Mouse (Mus musculus): ENCODE results near the gene Slit3. TPM values are rescaled to one million over a fixed set of nuclear protein-coding genes. Genes with fewer than 3 reads are reported as not detected.

Gene Slit3
- total and polyA plus RNA-seq, 3 experiments: 0.55 to 4.8 (median 2.8) TPM

GRCm38 (mm10) chr11:35142698-35143360 is 21.8 kb downstream of the Slit3 start:
- TF ChIP-seq ZKSCAN1 (IDR thresholded peaks at IDR 0.05; ENCODE audit: borderline replicate concordance, low read depth, low read length) (no peak), TCF12 (IDR thresholded peaks at IDR 0.05; ENCODE audit: low read depth, low read length) (no peak), MAX (IDR thresholded peaks at IDR 0.05; ENCODE audit: low read length) (no peak), USF1 (IDR thresholded peaks at IDR 0.05; ENCODE audit: low read depth, low read length) (no peak), PAX5 (IDR thresholded peaks at IDR 0.05; ENCODE audit: low read length) (no peak), NELFE (IDR thresholded peaks at IDR 0.05; ENCODE audit: low read depth, low read length) (no peak), ZC3H11A (IDR thresholded peaks at IDR 0.05; ENCODE audit: low read depth, low read length) (no peak), UBTF (IDR thresholded peaks at IDR 0.05; ENCODE audit: low read depth, low read length) (no peak), CHD2 (IDR thresholded peaks at IDR 0.05; ENCODE audit: low read length) (no peak), MXI1 (IDR thresholded peaks at IDR 0.05; ENCODE audit: low read depth, low read length) (no peak), IRF4 (IDR thresholded peaks at IDR 0.05; ENCODE audit: low read depth, low read length) (no peak), MYC (IDR thresholded peaks at IDR 0.05; ENCODE audit: low read depth, low read length) (no peak), MEF2A (IDR thresholded peaks at IDR 0.05; ENCODE audit: borderline replicate concordance, low read depth, low read length) (no peak), SIN3A (IDR thresholded peaks at IDR 0.05; ENCODE audit: low read length) (no peak), MAFK (IDR thresholded peaks at IDR 0.05; ENCODE audit: insufficient replicate concordance, low read length) (no peak), GABPA (IDR thresholded peaks at IDR 0.05; ENCODE audit: insufficient replicate concordance, low read depth, low read length) (no peak), POLR2AphosphoS2 (IDR thresholded peaks at IDR 0.05; ENCODE audit: low read depth, low read length) (no peak), SMC3 (IDR thresholded peaks at IDR 0.05; ENCODE audit: low read depth, low read length) (no peak), ELF1 (IDR thresholded peaks at IDR 0.05; ENCODE audit: low read depth, low read length) (no peak), RAD21 (IDR thresholded peaks at IDR 0.05; ENCODE audit: low read depth, low read length) (no peak)
- Histone ChIP-seq H3K79me2 (replicated peaks; ENCODE audit: control insufficient read depth, extremely low read depth, insufficient read depth, poor library complexity, severe bottlenecking) (no peaks in the 10 kb centered on the region), H3K4me3 (replicated peaks in 1 of 3; ENCODE audit: low read depth in 2 of 3, low read length in 2 of 3, poor library complexity in 1 of 3) (no peak overlapping the region), H3K4me2 (ENCODE audit: insufficient read depth, low read depth, poor library complexity, severe bottlenecking) (no peak overlapping the region), H3K4me1 (ENCODE audit: control insufficient read depth in 1 of 2, insufficient read depth in 2 of 2) (peaks cover 2 to 11% of the 10 kb centered on the region in 2 experiments; a peak in 2 of 4 replicates), H3K27me3 (replicated peaks) (peaks cover 2% of the 10 kb centered on the region), H3K9ac (ENCODE audit: insufficient read depth, low read depth) (no peak overlapping the region), H3K9me3 (replicated peaks; ENCODE audit: low read length) (no peaks in the 10 kb centered on the region), H3K36me3 (replicated peaks in 1 of 2; ENCODE audit: control insufficient read depth in 1 of 2, insufficient read depth in 1 of 2, low read length in 1 of 2) (no peaks in the 10 kb centered on the region), H3K27ac (ENCODE audit: insufficient read depth, low read depth) (no peak overlapping the region)
- dilution Hi-C loops (cut with MboI; ENCODE audit: extremely low pct_ligation_motif_present, extremely low pct_unique_long_range_greater_than_20kb, low sequenced_read_pairs): no loop called here
- DNase-seq (ENCODE audit: extremely low read depth): no peak
- in situ Hi-C loops (cut with MboI; ENCODE audit: low pct_ligation_motif_present, low pct_unique_long_range_greater_than_20kb, low sequenced_read_pairs): no loop called here

- no peaks in the 10 kb centered on the region for H3K9me3 ChIP-seq (replicated peaks; ENCODE audit: low read length)
- in situ Hi-C loops (cut with MboI; ENCODE audit: low pct_ligation_motif_present, low pct_unique_long_range_greater_than_20kb, low sequenced_read_pairs) (no loop called here), dilution Hi-C loops (cut with MboI; ENCODE audit: extremely low pct_ligation_motif_present, extremely low pct_unique_long_range_greater_than_20kb, low sequenced_read_pairs) (no loop called here)
- H3K4me1 ChIP-seq (ENCODE audit: control insufficient read depth in 1 of 2, insufficient read depth in 2 of 2): no peaks in the 10 kb centered on the region
- H3K27me3 ChIP-seq (replicated peaks): no peaks in the 10 kb centered on the region
- no peak overlapping the region for H3K4me2 ChIP-seq (ENCODE audit: insufficient read depth, low read depth, poor library complexity, severe bottlenecking)
- H3K4me3 ChIP-seq (replicated peaks in 1 of 3; ENCODE audit: low read depth in 2 of 3, low read length in 2 of 3, poor library complexity in 1 of 3): no peak overlapping the region
- no peak overlapping the region for H3K9ac ChIP-seq (ENCODE audit: insufficient read depth, low read depth)
- no peaks in the 10 kb centered on the region for H3K36me3 ChIP-seq (replicated peaks in 1 of 2; ENCODE audit: control insufficient read depth in 1 of 2, insufficient read depth in 1 of 2, low read length in 1 of 2)
- TF ChIP-seq ZNF384 (IDR thresholded peaks at IDR 0.05; ENCODE audit: low read depth, low read length): no peak
- TF ChIP-seq BHLHE40 (IDR thresholded peaks at IDR 0.05; ENCODE audit: low read depth, low read length): no peak
- no peak for TF ChIP-seq ZMIZ1 (IDR thresholded peaks at IDR 0.05; ENCODE audit: low read depth, low read length)
- TF ChIP-seq POLR2AphosphoS2 (IDR thresholded peaks at IDR 0.05; ENCODE audit: low read depth, low read length): no peak
- TF ChIP-seq ZKSCAN1 (IDR thresholded peaks at IDR 0.05; ENCODE audit: borderline replicate concordance, low read depth, low read length): no peak
- no peak for TF ChIP-seq PAX5 (IDR thresholded peaks at IDR 0.05; ENCODE audit: low read length)
- no peak for TF ChIP-seq JUN (IDR thresholded peaks at IDR 0.05; ENCODE audit: insufficient read depth, low read depth, low read length)
- TF ChIP-seq MAZ (IDR thresholded peaks at IDR 0.05; ENCODE audit: low read depth, low read length): no peak
- no peak for TF ChIP-seq EP300 (IDR thresholded peaks at IDR 0.05; ENCODE audit: low read length)
- no peak for TF ChIP-seq RCOR1 (conservative IDR thresholded peaks at IDR 0.05; ENCODE audit: low read depth, low read length)
- no peak for TF ChIP-seq CTCF (conservative IDR thresholded peaks at IDR 0.05 in 1 of 2, IDR thresholded peaks at IDR 0.05 in 1 of 2; ENCODE audit: low read depth in 2 of 2, low read length in 2 of 2)
- no peak for TF ChIP-seq MYC (IDR thresholded peaks at IDR 0.05; ENCODE audit: low read depth, low read length)
- no peak for TF ChIP-seq ZC3H11A (IDR thresholded peaks at IDR 0.05; ENCODE audit: low read depth, low read length)
- no peak for TF ChIP-seq CHD1 (IDR thresholded peaks at IDR 0.05; ENCODE audit: low read depth, low read length)
- no peak for TF ChIP-seq KAT2A (IDR thresholded peaks at IDR 0.05; ENCODE audit: insufficient replicate concordance, low read length)
- no peak for TF ChIP-seq IRF4 (IDR thresholded peaks at IDR 0.05; ENCODE audit: low read depth, low read length)
- no peak for TF ChIP-seq NRF1 (IDR thresholded peaks at IDR 0.05; ENCODE audit: low read depth, low read length)
- no peak for TF ChIP-seq POLR2A (IDR thresholded peaks at IDR 0.05; ENCODE audit: low read depth, low read length)
- TF ChIP-seq MXI1 (IDR thresholded peaks at IDR 0.05; ENCODE audit: low read depth, low read length): no peak
- no peak for DNase-seq (ENCODE audit: extremely low read depth)
- no peaks in the 10 kb centered on the region for H3K79me2 ChIP-seq (replicated peaks; ENCODE audit: control insufficient read depth, extremely low read depth, insufficient read depth, poor library complexity, severe bottlenecking)
- no peak overlapping the region for H3K27ac ChIP-seq (ENCODE audit: insufficient read depth, low read depth)
These were observed 26.9 kb downstream of the Slit3 start for GRCm38 (mm10) chr11:35147818-35148445.
